ENCODE assay signal across 17 mouse cellular contexts in genomic region chr14:20811779-20812406, GRCm38 (mm10). TPM values are rescaled to one million over a fixed set of nuclear protein-coding genes. Genes with fewer than 3 reads are reported as not detected.
DNase-seq lines count a peak whose midpoint lies in the region; TF ChIP-seq lines count a peak whose summit lies in the region.
"Had no signal": no experiment of that assay in that cellular context is flagged by ENCODE, and none has a peak within 500 bp of the region (broad histone marks: within the 10 kb centered on the region; RNA-seq: fewer than 3 reads in every experiment).

No protein-coding gene starts in this region.

- H3K4me1 ChIP-seq in bone marrow macrophage, adult 2 months (ENCODE audit: control insufficient read depth, insufficient read depth, low read length): peaks cover 40% of the 10 kb centered on the region
- no peaks in the 10 kb centered on the region; the same call in none of the 2 replicates for H3K4me1 ChIP-seq in heart, adult 2 months (ENCODE audit: control insufficient read depth, insufficient read depth, low read length)
- H3K4me1 ChIP-seq: midbrain, embryonic 13.5 days had no signal

- no peak for TF ChIP-seq POLR2A in bone marrow macrophage, adult 2 months (IDR thresholded peaks at IDR 0.05; ENCODE audit: borderline replicate concordance, low read depth, low read length)
- TF ChIP-seq POLR2A in heart, adult 2 months (IDR thresholded peaks at IDR 0.05; ENCODE audit: insufficient read depth, low read depth, low read length): no peak

- H3ac ChIP-seq in C2C12 (ENCODE audit: control insufficient read depth, insufficient read length, low read depth): no peak overlapping the region

- no peak for TF ChIP-seq EP300 in heart, adult 2 months (IDR thresholded peaks at IDR 0.05; ENCODE audit: insufficient read depth, low read depth, low read length)

- H3K27ac ChIP-seq in bone marrow macrophage, adult 2 months (ENCODE audit: insufficient read depth, low read depth, low read length): peak overlapping the region; percentile 53
- H3K27ac ChIP-seq in heart, adult 2 months: no peak overlapping the region
- H3K27ac ChIP-seq in left cerebral cortex, adult 2 months: no peak overlapping the region
- H3K27ac ChIP-seq: gastrocnemius, adult 2 months; limb, embryonic 13.5 days; liver, embryonic 14.5 days; midbrain, embryonic 13.5 days had no signal

- no peaks in the 10 kb centered on the region for H3K27me3 ChIP-seq in C2C12 (ENCODE audit: control insufficient read depth, insufficient read depth, insufficient read length)
- no peaks in the 10 kb centered on the region for H3K27me3 ChIP-seq in heart, adult 2 months (ENCODE audit: control insufficient read depth, insufficient read depth, low read length)
- H3K27me3 ChIP-seq: limb, embryonic 13.5 days; midbrain, embryonic 13.5 days; Patski had no signal

- no peaks in the 10 kb centered on the region for H3K79me2 ChIP-seq in C2C12 (ENCODE audit: control insufficient read depth, insufficient read depth)
- H3K79me2 ChIP-seq in heart, adult 2 months (replicated peaks; ENCODE audit: control insufficient read depth, insufficient read depth, low read length): no peaks in the 10 kb centered on the region

- no peaks in the 10 kb centered on the region for H3K79me3 ChIP-seq in C2C12 (ENCODE audit: low read depth)

- no peaks in the 10 kb centered on the region for H3K36me3 ChIP-seq in C2C12 (ENCODE audit: control insufficient read depth, insufficient read depth)
- no peaks in the 10 kb centered on the region for H3K36me3 ChIP-seq in heart, adult 2 months (ENCODE audit: control insufficient read depth, insufficient read depth, low read length)
- H3K36me3 ChIP-seq: limb, embryonic 13.5 days; midbrain, embryonic 13.5 days had no signal

- 91% methylated on average over 7 of the region's 7 CpGs for WGBS in heart, adult 2 months

- DNase-seq in adrenal gland, postnatal 14 days: peak; percentile 63
- DNase-seq in adrenal gland, postnatal 4 days (ENCODE audit: low spot score in 2 of 2): no peak
- peak; percentile 37 for DNase-seq in mesoderm, embryonic 11.5 days (ENCODE audit: low read depth, low spot score)
- DNase-seq in heart, adult 2 months: no peak
- no peak for DNase-seq in kidney, postnatal 25 days
- DNase-seq in left cerebral cortex, adult 2 months (ENCODE audit: extremely low spot score in 1 of 2, low spot score in 2 of 2): no peak
- DNase-seq: cerebellum, adult 18-20 months; gastrocnemius, adult 2 months; heart, adult 18-20 months; heart, postnatal 36 days; thymus, adult 18-20 months had no signal

- no peak overlapping the region for H3K4me3 ChIP-seq in C2C12 (ENCODE audit: insufficient read depth, poor library complexity, severe bottlenecking)
- no peak overlapping the region for H3K4me3 ChIP-seq in bone marrow macrophage, adult 2 months (ENCODE audit: insufficient read depth, low read length)
- H3K4me3 ChIP-seq in heart, adult 2 months: no peak overlapping the region
- no peak overlapping the region for H3K4me3 ChIP-seq in left cerebral cortex, adult 2 months
- H3K4me3 ChIP-seq: gastrocnemius, adult 2 months; limb, embryonic 13.5 days; midbrain, embryonic 13.5 days had no signal

- TF ChIP-seq CTCF in C2C12 (IDR thresholded peaks at IDR 0.05; ENCODE audit: control insufficient read depth, insufficient read depth, insufficient read length): no peak
- TF ChIP-seq CTCF in bone marrow macrophage, adult 2 months (IDR thresholded peaks at IDR 0.05; ENCODE audit: low read depth, low read length): no peak
- no peak for TF ChIP-seq CTCF in heart, adult 2 months (IDR thresholded peaks at IDR 0.05)
- no peak for TF ChIP-seq CTCF in left cerebral cortex, adult 2 months (IDR thresholded peaks at IDR 0.05)

- intact Hi-C loops in heart, adult 2 months (cut with DNase I): no loop called here
- intact Hi-C loops in left cerebral cortex, adult 2 months (cut with DNase I): no loop called here

- H3K9ac ChIP-seq in heart, adult 2 months (ENCODE audit: low read depth, low read length): no peak overlapping the region
- H3K9ac ChIP-seq: limb, embryonic 13.5 days; liver, embryonic 14.5 days; midbrain, embryonic 13.5 days had no signal

TF ChIP-seq in C2C12, 6 proteins besides CTCF, POLR2A, EP300 and RAD21:
- peak; percentile 67 for TF ChIP-seq CEBPB (IDR thresholded peaks at IDR 0.05; ENCODE audit: low read depth)
- TF ChIP-seq MAX (IDR thresholded peaks at IDR 0.05): no peak
TF ChIP-seq in C2C12: peak in this region for 1.

RNA-seq across cellular contexts. Expression of gene Camk2g, which starts 18.0 kb away (rescaled TPM):
- 44.5 and 45.6 TPM in 2 replicates for total RNA-seq in adrenal gland, postnatal 14 days (2021)
- total RNA-seq in adrenal gland, postnatal 4 days (2021): 10 to 100 TPM; 77.3 to 87.2 TPM
- 74.2 TPM for polyA plus RNA-seq in C2C12 (2012; fragmentation: generic; extraction: Trizol)
- 18.2 and 24.6 TPM in 2 replicates for polyA plus RNA-seq in bone marrow macrophage, adult 2 months (2012; ENCODE audit: insufficient read depth, insufficient read length, missing spikeins)
- 10 to 100 TPM; 36.8 to 41.0 TPM for total RNA-seq in heart, adult 2 months (2021)
- 37.0 and 54.6 TPM in 2 replicates for polyA plus RNA-seq in heart, adult 2 months (2012; rRNA removed)
- 100 to 1,000 TPM; 328 to 345 TPM for total RNA-seq in left cerebral cortex, adult 2 months (2021)

RNA-seq across cellular contexts. Expression of gene Plau, which starts 24.6 kb away (rescaled TPM):
- 26.3 and 60.1 TPM in 2 replicates for total RNA-seq in adrenal gland, postnatal 14 days (2021)
- 10 to 100 TPM; 19.8 to 36.6 TPM for total RNA-seq in adrenal gland, postnatal 4 days (2021)
- polyA plus RNA-seq in C2C12 (2012; fragmentation: generic; extraction: Trizol): 106 TPM
- 16.7 and 18.6 TPM in 2 replicates for polyA plus RNA-seq in bone marrow macrophage, adult 2 months (2012; ENCODE audit: insufficient read depth, insufficient read length, missing spikeins)
- total RNA-seq in heart, adult 2 months (2021): 1 to 10 TPM; 3.4 to 6.2 TPM
- polyA plus RNA-seq in heart, adult 2 months (2012; rRNA removed): 1.8 and 3.5 TPM in 2 replicates
- 1 to 10 TPM; 6.5 to 9.6 TPM for total RNA-seq in left cerebral cortex, adult 2 months (2021)

Comparison
In these comparisons a context has a peak if more than half of its experiments do, and no peak if none do; other contexts are left out.
1. DNase-seq: peak in adrenal gland, postnatal 14 days (single experiment) and mesoderm, embryonic 11.5 days (single experiment); none in adrenal gland, postnatal 4 days (0 of 2), heart, adult 2 months (0 of 2), kidney, postnatal 25 days (0 of 2) and left cerebral cortex, adult 2 months (0 of 2).